Mouse (Mus musculus) monocyte, adult 2 months (primary cell): ENCODE measurements around the gene Nit2.
"Not testable (repeated sequence)": the region's sequence is repeated elsewhere in the genome, so short reads cannot be mapped to it uniquely, and the experiment has no call there.

ENCODE experiments used
- DNase-seq, 2 experiments: peaks; one replicate each; pipeline ENCODE4 v3.0.0; 2022; ENCODE audit warnings: low spot score in 2 of 2, low read depth in 1 of 2

Gene Nit2

DNA sequence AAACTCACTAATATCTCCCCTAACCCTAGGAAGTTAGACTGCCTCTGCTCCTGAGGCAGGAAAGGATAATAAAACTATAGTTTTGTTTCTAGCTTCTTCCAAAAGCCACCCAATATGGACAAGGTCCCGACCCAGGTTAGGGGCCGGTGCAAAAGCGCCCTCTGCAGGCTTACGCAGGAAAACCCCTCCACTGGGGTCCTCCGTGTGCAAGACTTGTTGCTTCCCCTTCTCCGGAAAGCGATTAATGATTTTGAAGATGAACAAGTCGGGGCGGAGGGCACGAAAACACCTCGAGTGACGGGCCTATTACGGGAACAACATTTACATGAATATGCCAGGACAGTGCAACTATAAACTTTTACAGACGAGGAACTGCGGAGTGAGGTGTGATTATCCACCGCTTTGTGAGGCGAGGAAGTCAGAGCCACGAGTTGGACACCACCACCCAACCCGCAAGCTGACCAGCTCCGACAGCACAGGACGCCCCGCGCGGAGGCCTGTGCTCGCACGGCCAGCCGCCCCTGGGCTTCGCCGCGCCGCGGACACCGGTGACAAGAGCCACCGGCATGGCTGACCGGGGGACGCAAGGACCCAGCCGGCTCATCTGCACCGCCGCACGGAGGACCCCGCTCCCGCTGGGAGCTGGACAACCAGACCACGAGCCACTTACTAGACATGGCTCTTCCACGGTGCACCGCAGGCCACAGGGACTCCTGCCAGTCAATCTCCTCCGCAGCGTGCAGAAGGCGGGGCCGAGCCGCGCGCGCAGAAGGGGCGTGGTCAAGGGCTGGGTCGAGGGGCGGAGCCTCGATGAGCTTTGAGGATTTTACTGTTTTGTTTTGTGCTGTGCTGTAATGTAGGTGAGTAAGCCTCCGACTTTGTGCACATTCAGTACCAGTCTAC is at the start of gene Nit2:
Gene Nit2, minus strand, starts transcription at position 731 of the 903 bp plus-strand sequence.
- peak; percentile 77 to 91 for DNase-seq

DNA sequence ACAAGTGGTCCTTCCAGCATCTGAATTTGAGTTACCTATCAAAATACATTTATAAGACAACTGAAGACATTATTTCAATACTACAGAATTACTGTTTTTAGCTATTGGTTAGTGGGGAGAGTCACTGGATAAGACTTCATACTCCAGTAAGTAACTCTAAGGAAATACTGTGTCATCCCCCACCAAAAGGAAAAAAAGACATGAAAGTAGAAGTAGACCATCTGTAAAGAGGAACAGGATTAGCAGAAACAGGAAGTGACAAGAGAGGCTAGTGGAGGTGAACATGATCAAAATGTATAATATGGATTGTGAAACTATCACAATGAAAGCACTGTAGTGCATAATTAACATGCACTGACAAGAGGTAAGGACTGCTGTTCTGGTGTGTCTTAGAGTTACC is 48.8 kb upstream of the Nit2 start:
- no peak for DNase-seq

DNA sequence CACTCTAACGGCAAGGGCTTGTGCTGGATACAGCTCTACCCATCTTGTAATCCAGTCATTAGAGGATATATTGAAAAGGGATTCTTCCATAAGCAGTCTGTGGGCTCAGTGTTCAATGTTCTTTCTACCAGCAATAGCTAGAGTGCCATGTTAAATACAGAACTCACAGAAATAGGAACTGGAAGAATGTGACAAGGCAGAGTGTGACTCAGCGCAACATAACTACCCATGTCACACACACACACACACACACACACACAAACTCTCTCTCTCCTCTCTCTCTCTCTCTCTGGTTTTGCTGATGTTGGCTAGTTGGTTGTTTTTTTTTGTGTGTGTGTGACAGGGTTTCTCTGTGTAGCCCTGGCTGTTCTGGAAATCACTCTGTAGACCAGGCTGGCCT is 43.9 kb upstream of the Nit2 start:
- no peak for DNase-seq

DNA sequence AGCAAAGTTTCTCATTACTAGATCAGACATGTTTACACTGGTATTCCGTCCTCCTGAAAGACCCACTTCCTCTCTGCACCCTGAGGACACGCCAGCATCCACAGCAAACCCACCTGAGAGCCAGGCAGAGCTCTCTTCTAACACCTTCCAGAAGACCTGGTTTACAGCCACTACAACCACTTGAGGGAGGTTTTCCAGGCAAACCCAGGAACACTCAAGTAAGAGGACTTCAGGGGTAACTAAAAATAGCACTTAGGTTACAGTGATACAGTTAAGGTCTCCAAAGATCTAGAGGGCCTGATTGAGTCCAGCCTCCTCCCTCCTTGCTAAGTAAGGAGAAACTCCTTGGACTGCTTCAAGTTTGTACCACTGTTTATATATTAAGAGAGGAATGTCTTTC is 41.2 kb upstream of the Nit2 start:
- no peak for DNase-seq

DNA sequence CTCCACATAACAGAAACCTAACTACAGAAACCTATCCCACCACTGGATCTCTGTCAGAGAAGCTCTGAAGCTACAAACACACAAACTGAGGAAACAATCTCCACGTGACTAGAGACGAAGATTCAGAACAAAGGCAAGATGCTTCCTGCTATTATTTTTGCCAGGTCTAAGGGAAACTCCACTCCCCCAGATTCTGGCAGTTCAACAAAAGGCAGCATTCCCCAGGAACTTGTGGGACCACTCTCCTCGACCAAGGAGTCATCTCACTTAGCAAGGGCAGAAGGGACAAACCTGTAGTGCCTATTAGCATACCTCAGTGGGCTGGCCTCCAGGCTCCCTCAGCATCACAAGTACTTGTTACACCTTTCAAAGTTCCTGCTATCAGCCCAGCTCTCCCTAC is 30.1 kb upstream of the Nit2 start:
- DNase-seq, result no peak

DNA sequence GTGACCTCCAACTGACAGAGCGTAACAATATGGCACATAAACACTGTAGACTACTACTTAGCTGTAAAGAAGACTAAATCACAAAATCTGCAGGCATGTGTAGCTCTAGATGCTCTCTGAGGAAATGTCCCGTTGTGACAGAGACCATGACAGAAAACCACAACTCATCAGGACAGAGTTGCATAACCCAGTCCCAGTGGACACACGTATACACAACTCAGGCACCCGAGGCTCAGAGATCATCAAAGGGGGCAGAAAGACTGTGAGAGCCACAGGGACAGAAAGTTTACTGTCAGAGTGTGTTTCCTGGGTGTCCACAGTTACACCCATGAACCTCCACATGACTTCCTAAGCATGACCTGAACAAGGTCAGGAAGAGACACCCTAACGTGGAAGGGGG is 29.4 kb upstream of the Nit2 start:
- DNase-seq, result no peak

DNA sequence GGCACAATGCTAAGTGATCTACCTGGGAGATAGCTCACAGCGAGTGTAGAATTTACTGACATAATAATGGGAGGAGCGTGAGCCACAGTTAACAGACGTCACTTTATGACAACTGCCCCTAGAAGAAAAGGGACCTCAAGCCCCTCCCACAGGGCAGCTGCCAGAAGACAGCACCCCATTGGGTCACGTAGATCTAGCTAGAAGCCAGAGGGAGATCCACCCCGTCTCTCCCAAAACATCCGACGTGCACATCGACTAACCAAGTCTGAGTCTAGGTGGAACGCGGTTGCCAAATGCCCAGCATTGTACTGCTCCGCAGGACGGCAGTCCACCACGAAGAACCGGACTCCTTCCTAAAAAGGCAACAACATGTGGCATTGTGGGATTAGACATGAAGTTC is 24.1 kb upstream of the Nit2 start:
- DNase-seq, result no peak

DNA sequence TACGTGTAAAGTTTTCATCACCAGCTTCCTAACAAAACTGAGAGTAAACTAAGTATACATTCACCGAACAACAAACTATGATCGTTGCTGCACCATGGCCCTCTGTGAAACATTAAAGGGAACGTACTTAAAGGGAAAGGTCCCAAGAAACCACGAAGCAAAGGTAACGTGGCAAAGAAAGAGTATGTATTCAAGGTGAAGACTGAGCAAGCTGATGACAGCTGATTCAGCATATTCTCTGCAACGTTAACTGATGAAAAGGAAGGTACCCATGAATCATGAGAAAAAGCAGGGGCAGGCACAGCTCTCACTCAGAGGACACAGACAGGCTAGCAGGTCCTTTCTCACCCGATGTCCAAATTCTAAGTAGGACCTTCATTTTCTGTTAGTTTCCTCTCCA is 23.2 kb upstream of the Nit2 start:
- DNase-seq, result no peak

DNA sequence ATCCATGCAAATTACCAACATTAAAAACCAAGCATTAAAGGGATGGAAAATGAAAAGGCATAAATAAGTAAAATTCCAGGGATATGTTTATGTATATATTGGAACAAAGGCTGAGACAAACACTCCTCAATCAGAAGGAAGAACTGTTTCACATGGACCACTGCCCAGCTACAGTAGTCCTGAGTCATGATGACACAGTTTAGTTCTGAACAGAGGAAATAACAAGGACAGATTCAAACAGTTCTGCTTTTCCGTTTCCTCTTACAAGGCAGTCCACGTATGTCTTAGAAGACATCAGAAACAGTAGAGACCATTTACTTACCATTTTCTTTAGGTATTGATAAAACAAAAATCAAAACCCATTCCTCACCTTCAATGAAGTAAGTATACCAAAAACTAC is 22.4 kb upstream of the Nit2 start:
- DNase-seq, result peak in 1 of 2 experiments; percentile 13

DNA sequence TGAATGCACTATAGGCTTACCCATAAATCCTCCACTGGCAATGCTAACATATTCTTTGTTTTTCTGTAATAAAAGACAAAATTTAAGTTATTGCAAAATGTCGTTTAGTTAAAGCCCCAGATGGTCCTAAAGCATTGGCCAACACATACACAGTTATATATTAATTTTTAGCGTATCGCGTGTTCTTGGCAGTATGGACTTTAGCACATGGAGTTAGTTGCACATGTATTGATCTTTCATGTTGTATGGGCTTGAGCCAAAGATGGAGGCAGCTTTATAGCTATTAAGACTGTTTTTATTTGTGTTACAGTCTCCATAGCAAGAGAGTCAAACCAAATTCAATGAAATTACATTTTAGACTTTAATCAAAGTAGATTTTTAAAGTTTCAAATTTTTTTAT is 19.5 kb upstream of the Nit2 start:
- DNase-seq, result no peak

DNA sequence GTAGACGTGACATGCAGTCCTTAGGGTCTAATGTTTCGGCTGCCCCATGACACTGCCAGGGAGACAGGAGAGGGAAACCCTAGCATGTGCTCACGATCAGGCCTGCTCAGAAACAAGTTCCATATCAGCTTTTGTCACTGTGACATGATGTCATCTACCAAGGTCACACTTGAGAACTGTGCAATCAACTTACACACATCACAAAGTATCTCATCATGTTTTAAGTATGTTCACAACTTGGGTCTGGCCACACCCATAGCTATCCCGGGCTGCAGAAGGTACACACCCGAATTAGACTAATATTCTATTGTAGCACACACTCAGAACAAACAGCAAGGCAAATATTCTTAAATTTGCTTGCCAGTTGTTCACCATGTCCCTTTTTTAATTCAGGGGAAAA is 14.9 kb upstream of the Nit2 start:
- DNase-seq, result no peak

DNA sequence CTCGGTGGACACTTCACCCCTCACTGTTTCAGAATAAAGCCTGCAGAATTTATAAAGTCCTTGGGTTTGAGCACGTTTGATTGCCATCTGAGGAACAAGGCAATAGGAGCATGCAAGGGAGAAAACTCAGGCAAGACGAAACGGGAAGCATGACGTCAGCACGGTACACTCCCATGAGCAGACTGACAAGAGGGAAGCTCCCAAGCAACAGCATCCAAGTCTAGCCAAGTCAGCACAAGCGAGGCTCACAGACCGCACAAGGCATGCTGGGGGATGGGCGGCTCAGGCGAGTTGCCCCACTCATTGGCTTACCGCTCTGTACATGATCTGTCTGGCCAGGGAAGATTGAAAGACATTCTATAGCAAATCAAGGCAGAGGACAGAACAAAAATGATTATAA is 14.0 kb upstream of the Nit2 start:
- peak in 1 of 2 experiments; percentile 38 for DNase-seq

DNA sequence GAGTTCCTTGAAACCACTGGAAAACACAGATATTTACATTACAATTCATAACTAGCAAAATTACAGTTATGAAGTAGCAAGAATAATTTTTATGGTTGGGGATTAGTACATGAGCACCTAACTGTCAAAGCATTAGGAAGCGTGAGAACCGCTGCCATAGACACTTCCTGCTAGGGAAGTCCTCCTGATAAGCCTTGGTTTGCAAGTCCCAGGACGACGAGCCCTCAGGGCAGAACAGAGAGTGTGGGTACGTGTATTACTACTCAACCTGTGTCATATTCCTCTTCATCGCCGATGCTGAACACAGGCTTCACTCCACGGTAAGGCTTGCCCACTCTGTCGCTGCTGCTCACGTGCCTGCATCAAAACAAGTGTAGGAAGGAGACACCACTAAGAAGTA is 10.5 kb upstream of the Nit2 start:
- no peak for DNase-seq

DNA sequence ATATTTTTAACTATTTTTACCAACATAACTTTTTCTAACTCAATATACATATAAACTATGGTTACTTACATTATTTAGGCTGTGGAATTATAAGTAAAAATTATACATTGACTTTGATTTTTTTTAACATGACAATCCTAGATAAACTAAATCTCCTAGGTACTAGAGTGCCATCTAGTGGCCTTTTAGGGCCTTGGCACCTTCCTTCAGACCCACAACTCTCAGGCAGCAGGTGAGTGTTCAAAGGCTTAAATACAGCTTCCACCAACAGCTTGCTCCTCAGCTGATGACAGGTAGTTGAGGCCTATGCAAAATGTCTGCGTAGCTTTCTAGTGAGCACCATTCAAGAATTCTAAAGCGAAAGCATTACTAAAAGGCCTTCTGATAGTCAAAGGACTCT is 10.1 kb upstream of the Nit2 start:
- no peak for DNase-seq

DNA sequence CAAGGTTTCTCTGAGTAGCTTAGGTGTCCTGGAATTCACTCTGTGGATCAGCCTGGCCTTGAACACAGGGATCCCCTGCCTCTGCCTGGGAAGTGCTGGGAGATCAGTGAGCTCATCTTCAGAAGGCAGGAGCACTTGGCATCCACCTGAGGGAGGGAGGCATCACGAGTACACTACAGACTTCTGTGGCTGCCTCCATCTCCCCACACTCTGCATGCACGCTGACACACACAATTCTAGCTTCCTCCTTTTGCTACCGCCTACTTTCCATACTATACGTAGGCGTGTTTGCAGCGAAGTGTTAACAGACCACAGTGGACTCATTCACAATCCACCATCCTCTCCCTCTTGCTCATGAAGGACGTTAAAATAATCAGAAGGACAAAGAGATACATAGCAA is 9.1 kb upstream of the Nit2 start:
- DNase-seq, result no peak

DNA sequence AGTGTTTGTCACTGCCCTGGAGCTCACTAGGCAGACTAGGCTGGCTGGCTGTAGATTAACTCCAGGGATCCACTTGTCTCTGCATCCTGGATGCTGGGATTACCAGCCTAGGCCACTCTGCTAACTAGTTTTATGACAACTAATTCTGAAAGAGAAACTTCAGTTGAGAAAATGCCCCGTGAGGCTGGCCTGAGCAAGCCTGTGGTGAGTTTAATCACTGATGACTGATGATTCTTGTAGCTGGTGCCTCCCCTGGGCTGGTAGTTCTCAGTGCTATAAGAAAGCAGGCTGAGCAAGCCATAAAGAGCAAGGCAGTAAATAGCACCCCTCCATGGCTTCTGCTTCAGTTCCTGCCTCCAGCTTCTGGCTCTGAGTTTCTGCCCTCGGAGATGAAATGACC is 8.6 kb upstream of the Nit2 start:
- DNase-seq, result no peak

DNA sequence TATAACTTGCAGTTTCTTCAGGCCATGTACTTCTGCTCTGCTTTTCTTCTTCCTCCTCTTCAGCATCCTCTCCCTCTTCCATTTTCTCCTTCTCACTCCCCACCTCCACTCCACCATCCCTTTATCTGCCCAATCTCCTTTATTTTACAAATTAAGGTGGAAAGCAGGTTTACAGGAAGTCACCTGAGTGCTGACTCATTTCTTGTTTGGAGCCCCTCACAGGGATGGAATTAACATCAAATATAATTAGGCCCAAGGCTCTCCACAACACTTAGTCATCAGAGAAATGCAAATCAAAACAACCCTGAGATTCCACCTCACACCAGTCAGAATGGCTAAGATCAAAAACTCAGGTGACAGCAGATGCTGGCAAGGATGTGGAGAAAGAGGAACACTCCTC is 7.3 kb upstream of the Nit2 start:
- not testable (repeated sequence) for DNase-seq

DNA sequence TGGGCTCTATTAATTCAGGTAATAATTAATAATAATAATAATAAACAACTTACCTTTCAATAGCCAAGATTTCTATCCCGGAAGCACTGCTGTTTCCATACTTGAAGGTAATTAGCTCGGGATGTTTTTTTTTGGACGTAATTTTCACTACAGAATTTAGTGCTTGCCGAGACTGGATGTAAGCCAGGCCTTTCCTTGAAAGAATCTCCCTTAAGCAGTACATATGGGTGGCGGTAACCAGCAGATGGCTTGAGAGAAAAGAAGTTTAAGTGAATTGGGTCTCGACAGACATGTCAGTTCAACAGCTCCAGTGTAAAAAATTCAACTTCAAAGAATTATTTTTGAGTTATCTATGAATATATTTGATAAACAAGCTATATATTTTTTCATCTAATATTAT is 4.4 kb upstream of the Nit2 start:
- no peak for DNase-seq

DNA sequence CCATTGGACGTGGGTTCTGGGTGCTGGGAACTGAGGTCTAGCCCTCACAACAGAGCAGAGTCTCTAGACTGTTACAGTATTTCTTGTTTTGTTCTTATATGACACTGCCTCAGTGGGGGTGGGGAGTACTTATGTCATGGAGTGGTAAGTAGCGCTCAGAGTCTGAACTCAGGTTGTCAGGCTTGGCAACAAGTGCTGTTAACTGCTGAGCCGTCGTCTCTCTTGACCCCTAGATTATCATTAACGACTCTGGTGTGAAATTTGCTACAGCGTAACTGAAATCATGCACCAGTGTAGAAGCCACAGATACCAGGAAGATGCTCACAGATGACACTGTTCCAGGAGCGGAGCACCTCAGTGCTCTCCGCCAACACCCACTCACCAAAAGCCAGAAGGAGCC is 4.0 kb upstream of the Nit2 start:
- no peak for DNase-seq

DNA sequence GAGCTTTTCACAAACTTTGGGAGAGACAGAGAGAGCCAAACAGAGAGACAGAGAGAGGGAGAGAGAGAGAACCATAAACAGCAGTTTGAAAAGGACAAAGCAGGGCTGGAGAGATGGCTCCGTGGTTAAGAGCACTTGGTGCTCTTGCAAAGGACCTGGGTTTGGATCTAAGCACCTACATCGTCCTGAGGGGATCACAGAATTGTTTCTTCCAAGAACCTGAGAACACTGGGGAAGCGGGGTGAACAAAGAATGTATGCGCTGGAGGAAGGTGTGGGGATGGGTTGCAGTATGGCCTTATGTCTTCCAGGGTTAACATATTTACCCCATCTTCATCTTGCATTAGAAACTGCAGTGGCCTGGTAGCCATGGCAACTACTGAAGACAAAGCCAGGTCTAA is 1.1 kb upstream of the Nit2 start:
- DNase-seq, result no peak

DNA sequence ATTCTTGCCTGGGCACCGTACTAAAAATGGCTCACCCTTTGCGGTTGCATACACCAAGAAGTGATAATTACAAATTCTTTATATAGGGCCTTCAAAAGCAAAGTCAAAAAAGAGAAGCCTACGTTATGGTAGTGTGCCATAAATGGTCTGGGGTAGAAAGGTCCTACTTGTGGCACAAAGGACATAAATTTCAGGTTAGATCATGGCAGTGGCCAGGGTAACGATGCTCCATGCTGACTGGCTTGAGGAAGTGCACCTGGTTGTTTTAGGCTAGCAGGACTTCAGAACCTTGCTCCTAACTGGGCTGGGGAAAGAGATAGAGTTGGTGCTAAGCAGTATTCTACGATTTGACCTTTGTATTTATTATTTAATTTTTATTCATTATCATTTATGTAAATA is 372 bp upstream of the Nit2 start:
- no peak for DNase-seq

DNA sequence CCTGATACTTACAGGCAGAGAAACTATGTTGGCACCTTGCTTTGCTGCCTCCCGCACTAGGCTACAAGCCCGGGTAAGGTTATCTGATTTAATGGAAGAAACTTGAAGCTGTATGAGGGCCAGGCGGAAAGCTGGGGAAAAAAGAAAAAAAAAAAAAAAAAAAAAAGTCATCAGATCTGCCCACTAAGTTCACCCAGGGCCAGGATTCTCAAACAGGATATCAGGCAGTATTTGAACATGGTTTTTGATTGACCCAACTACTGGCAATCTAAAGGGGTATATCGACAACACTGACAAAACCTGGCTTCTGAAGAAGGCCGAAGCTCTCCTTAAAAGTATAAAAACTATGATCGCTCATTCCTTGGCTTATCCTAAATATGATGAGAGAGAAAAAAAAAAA is 1.1 kb downstream of the Nit2 start:
- no peak for DNase-seq

DNA sequence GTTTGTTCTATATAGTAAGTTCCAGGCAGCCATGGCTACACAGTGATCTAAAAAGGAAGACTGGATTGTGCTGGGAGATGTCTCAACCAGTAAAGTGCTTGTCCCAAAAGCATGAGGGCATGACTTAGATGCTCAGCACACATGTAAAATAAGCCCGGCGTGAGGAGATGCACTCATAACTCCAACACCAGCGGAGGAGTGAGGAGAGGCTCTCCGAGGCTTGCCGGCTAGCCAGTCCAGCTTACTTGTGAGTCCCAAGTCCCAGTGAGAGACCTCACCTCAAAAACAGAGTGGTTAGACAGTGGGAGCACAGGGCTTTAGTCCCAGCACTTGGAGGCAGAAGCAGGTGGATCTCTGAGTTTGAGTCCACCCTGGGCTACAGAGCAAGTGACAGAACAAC is 2.0 kb downstream of the Nit2 start:
- no peak for DNase-seq
